Mouse (Mus musculus) forebrain, embryonic 11.5 days (tissue): ENCODE measurements around the gene Kcnj1. TPM values are rescaled to one million over a fixed set of nuclear protein-coding genes. Genes with fewer than 3 reads are reported as not detected.

ENCODE experiments used
- ATAC-seq: fragments of 200-750 bp; cut with Nextera tagmentation; replicated peaks from 2 replicates; pipeline ENCODE4 v1.8.0; 2017; ENCODE audit warnings: moderate TSS enrichment; ENCODE audit not compliant: low FRiP score
- DNase-seq: peaks from one replicate; pipeline ENCODE4 v3.0.0-alpha.2; 2017; ENCODE audit warnings: low spot score
- H3K27ac ChIP-seq: fragments of 300-500 bp; sonication (generic); 2 replicates; pipeline ENCODE4 v1.5.1; 2014; ENCODE audit warnings: low read depth, low read length
- H3K27me3 ChIP-seq: fragments of 300-500 bp; sonication (generic); 2 replicates; pipeline ENCODE4 v1.6.1; 2014; ENCODE audit warnings: mild to moderate bottlenecking, low read length, mixed read lengths; ENCODE audit not compliant: control insufficient read depth, insufficient read depth
- H3K36me3 ChIP-seq: fragments of 300-500 bp; sonication (generic); 2 replicates; pipeline ENCODE4 v1.6.1; 2014; ENCODE audit warnings: mild to moderate bottlenecking, low read length, moderate library complexity, mixed read lengths; ENCODE audit not compliant: control insufficient read depth, insufficient read depth
- H3K4me1 ChIP-seq: fragments of 300-500 bp; sonication (generic); replicated peaks from 2 replicates; pipeline ENCODE4 v1.6.1; 2014; ENCODE audit warnings: low read length, mixed read lengths; ENCODE audit not compliant: control insufficient read depth, insufficient read depth
- H3K4me2 ChIP-seq: fragments of 300-500 bp; sonication (generic); 2 replicates; pipeline ENCODE4 v1.6.1; 2014; ENCODE audit warnings: low read depth, mild to moderate bottlenecking, low read length, moderate library complexity, mixed read lengths; ENCODE audit not compliant: severe bottlenecking
- H3K4me3 ChIP-seq: fragments of 300-500 bp; sonication (generic); 2 replicates; pipeline ENCODE4 v1.5.1; 2014; ENCODE audit warnings: low read depth, low read length
- H3K9ac ChIP-seq: fragments of 300-500 bp; sonication (generic); 2 replicates; pipeline ENCODE4 v1.6.1; 2014; ENCODE audit warnings: low read length
- H3K9me3 ChIP-seq: fragments of 300-500 bp; sonication (generic); 2 replicates; pipeline ENCODE4 v1.6.1; 2016; ENCODE audit warnings: low read length, mixed read lengths; ENCODE audit not compliant: control insufficient read depth
- WGBS: fragments of 180-500 bp; shearing (Covaris S2); extraction: QIAGEN DNeasy Blood & Tissue Kit; methylation state at CpG from one replicate; pipeline ENCODE4 v1.1.7; 2014; 5-methylcytosine and 5-hydroxymethylcytosine counted together
- polyA plus RNA-seq: library from polyadenylated mRNA; unstranded; fragments of >200 nt; fragmentation: Nextera tagmentation; extraction: Ambion mirVana; gene quantifications from 2 replicates; pipeline ENCODE4 v1.2.1, GENCODE M21; 2014

Gene Kcnj1
- polyA plus RNA-seq, 1 experiment from 2014 or later, result not detected

DNA sequence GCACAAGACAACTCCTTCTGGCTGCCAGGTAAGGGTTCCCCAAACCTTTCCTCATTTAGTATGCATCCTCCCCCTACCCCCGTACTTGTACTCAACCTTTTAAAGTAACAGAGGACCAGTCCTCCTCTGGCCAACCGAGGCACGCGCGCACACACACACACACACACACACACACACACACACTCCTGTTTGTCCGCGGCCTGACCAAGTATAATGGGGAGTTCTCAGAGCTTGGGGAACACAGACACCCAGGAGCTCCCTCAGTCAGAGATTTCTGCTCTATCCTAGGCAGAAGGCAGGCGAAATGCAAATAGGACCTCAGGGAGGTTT is 36.4 kb downstream of the Kcnj1 start:
- Histone ChIP-seq H3K4me3 (peak overlapping the region; percentile 31), H3K4me1 (peaks cover 7% of the 10 kb centered on the region), H3K27ac (no peak overlapping the region), H3K4me2 (peak overlapping the region; percentile 67), H3K27me3 (peaks cover 71% of the 10 kb centered on the region), H3K9me3 (no peaks in the 10 kb centered on the region), H3K9ac (peak overlapping the region; percentile 48; the same call in 1 of the 2 replicates), H3K36me3 (no peaks in the 10 kb centered on the region)
- 3% methylated on average over 8 of the region's 8 CpGs for WGBS
- ATAC-seq (no peak), DNase-seq (no peak)

DNA sequence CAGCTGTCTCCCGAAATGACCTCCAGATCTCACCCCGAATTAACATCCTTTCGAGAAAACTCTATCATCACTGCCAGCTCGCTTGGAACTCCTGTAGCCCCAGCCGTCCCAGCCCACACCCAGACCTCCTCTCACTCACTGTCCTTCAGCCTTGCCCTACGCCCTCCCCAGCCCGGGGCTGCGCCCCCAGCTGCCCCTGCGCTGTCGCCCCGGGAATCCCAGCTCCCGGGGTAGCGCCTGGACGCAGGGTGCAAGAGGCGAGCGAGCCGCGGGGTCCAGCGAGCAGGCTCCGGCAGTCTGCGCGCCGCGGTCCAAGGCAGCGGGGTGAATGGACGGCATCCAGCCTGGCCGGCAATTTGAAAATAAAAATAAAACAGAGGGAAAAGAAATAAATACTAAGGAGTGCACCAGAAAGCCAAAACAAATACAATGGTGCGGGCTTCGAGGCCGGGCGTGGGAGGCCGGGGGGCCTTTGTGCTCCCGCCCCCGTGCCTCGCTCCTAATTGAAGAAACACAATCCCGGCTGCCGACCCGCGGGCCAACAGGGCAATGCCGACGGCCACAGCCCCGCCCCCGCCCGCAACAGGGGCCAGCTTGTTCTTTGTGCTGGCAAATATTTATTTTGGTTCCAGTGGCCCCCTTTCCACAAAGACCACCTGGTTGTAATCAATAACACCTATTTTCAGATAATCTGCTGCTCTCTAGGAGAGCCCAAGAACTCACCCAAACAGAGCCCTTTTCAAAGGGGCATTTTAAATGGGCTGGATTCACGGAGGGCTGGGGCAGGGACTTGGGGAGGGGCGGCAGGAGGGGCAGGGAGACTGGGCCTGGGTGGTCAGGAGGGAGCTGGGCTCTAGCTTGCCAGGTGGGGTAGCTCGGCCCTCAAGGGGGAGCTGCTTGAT is 37.0 kb downstream of the Kcnj1 start:
- peak; percentile 79 for DNase-seq
- peak overlapping the region; percentile 31 for H3K4me3 ChIP-seq
- H3K4me2 ChIP-seq, result peak overlapping the region; percentile 67
- under 1% methylated on average over 47 of the region's 47 CpGs for WGBS
- no peaks in the 10 kb centered on the region for H3K36me3 ChIP-seq
- ATAC-seq, result peak; percentile 75
- peaks cover 67% of the 10 kb centered on the region for H3K27me3 ChIP-seq
- no peaks in the 10 kb centered on the region for H3K9me3 ChIP-seq
- H3K9ac ChIP-seq, result peak overlapping the region; percentile 48
- peaks cover 7% of the 10 kb centered on the region for H3K4me1 ChIP-seq
- no peak overlapping the region for H3K27ac ChIP-seq

DNA sequence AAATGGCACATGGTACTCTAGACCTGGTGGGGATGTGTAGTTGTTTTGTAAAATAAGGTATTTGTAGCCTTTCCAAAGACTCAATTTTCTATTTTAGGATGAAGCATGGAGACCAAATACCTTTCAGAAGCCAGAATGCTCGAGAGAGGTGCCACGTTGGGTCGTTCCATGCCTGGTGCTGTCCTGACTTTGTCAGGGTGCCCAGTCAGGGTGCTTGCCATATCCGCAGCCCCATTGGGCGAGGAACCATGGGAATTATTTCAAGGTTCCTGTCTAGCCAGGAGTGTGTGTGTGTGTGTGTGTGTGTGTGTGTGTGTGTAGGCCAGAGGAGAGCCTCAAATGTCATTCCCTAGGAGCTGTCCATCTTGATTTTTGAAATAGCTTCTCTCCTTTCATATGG is 38.4 kb downstream of the Kcnj1 start:
- ATAC-seq, result no peak
- no peaks in the 10 kb centered on the region for H3K36me3 ChIP-seq
- H3K4me1 ChIP-seq, result peaks cover 7% of the 10 kb centered on the region

GRCm38 (mm10) chr9:32411507-32411906 is 39.2 kb downstream of the Kcnj1 start:
- H3K4me3 ChIP-seq, result no peak overlapping the region
- no peaks in the 10 kb centered on the region for H3K36me3 ChIP-seq
- H3K4me1 ChIP-seq, result peaks cover 7% of the 10 kb centered on the region
- H3K9me3 ChIP-seq, result no peaks in the 10 kb centered on the region
- H3K27ac ChIP-seq, result no peak overlapping the region
- H3K4me2 ChIP-seq, result no peak overlapping the region
- no peak overlapping the region for H3K9ac ChIP-seq
- peaks cover 55% of the 10 kb centered on the region for H3K27me3 ChIP-seq
- WGBS, result 85% methylated on average over 5 of the region's 5 CpGs
- peak; percentile 30 for DNase-seq
- ATAC-seq, result no peak

More for the DNA sequence above, 38.4 kb downstream of the Kcnj1 start:
- DNase-seq, result no peak
- Histone ChIP-seq H3K9ac (no peak overlapping the region), H3K9me3 (no peaks in the 10 kb centered on the region), H3K4me2 (no peak overlapping the region), H3K27me3 (peaks cover 59% of the 10 kb centered on the region), H3K4me3 (no peak overlapping the region), H3K27ac (no peak overlapping the region)
- WGBS, result 93% methylated on average over 5 of the region's 5 CpGs

DNA sequence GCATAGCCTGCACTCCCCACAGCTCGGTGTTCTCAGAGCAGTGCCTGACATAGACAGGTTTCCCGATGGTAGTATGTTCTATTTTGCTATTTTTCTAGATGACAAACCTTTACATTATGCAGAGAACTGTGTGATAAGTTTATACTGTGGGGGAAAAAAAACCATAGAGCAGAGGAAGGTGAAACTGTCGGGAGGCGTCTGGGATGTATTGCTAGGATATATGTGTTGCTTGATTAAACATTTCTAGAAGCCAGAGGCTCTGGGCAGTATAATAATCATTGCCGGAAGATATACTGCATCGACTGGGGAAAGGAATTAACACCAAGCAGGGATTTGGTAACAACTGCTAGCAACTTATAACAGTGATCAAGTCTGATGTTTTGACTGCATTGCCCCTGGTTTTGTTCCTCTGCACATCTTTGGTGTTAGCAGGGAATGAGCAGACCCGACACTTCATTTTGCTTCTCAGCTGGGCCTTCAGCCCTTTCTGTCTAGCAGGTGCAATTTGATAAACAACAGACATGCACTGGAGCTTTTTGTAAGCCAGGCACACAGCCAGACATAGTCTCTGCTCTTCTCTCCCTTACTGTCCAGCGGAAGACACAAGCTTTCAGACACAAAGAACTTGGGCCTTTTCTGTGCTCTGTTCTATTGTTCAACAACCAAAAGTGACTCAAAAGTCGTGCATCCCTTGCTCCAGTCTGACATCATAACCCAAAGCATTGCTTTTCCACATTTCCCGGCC is 40.7 kb downstream of the Kcnj1 start:
- DNase-seq, result no peak
- H3K4me2 ChIP-seq, result no peak overlapping the region
- no peaks in the 10 kb centered on the region for H3K36me3 ChIP-seq
- peaks cover 45% of the 10 kb centered on the region for H3K27me3 ChIP-seq
- no peak overlapping the region for H3K4me3 ChIP-seq
- WGBS, result 76% methylated on average over 10 of the region's 10 CpGs
- no peak overlapping the region for H3K27ac ChIP-seq
- peaks cover 9% of the 10 kb centered on the region for H3K4me1 ChIP-seq
- H3K9ac ChIP-seq, result no peak overlapping the region
- H3K9me3 ChIP-seq, result no peaks in the 10 kb centered on the region
- no peak for ATAC-seq

DNA sequence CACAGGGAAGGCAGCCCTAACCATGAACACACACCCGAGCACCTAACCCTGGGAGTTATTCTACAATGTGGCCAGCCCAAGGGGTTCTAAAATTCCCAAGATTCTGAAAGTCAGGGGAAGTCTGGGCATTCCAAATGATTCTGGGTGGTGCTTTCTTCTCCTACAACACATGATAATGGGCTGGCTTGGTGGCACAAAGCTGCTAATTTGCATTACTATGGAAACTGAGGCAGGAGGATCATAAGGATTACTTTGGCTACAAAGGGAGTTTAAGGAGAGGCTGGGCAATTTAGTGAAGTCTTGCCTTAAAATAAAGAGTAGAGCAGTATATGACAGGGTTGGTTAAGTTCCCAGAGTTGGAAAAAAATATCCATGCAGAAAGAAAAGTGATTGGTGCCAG is 42.7 kb downstream of the Kcnj1 start:
- H3K4me3 ChIP-seq, result no peak overlapping the region
- DNase-seq (no peak), ATAC-seq (no peak)
- H3K27ac ChIP-seq, result no peak overlapping the region
- H3K9ac ChIP-seq, result no peak overlapping the region
- H3K4me2 ChIP-seq, result no peak overlapping the region
- H3K9me3 ChIP-seq, result no peaks in the 10 kb centered on the region
- H3K36me3 ChIP-seq, result no peaks in the 10 kb centered on the region
- 43% methylated on average over 1 of the region's 1 CpGs for WGBS
- H3K4me1 ChIP-seq, result peaks cover 2% of the 10 kb centered on the region; the same call in 1 of the 2 replicates
- H3K27me3 ChIP-seq, result peaks cover 30% of the 10 kb centered on the region

GRCm38 (mm10) chr9:32415952-32416351 is 43.7 kb downstream of the Kcnj1 start:
- Histone ChIP-seq H3K27ac (no peak overlapping the region), H3K4me3 (no peak overlapping the region), H3K27me3 (peaks cover 21% of the 10 kb centered on the region), H3K4me1 (peaks cover 2% of the 10 kb centered on the region; the same call in 1 of the 2 replicates), H3K9me3 (no peaks in the 10 kb centered on the region), H3K36me3 (no peaks in the 10 kb centered on the region), H3K9ac (no peak overlapping the region), H3K4me2 (no peak overlapping the region)
- no peak for DNase-seq
- ATAC-seq, result no peak
- 89% methylated on average over 3 of the region's 3 CpGs for WGBS

DNA sequence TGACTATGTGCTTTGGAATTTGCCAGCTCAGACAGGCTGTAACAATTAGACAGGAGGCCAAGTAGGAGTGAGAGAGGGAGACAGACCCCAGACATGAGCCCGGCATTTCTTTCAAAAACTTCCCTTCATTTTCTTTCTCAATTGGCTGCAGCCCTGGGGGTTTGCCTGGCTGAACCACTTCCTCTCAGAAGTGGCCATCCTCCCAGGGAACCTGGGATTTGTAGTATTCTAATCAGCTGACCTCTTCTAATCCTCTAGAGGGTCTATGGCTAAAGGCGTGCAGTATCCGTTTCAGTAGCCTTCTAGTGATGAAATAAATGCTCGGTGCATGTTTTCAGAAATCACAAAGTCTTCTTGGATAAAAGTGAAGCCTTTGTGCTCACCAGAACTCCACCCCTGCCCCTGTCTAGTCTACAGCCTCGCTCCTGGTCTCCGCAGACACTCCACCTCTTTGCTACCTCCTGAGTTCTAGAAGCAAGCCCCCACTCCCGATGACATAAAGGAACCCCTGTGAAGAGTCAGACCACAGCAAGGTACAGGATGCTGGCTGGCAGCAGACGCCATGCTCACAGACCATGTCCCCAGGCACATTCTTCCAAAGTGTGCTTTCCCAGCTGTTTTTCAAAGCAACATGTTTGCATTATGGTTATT is 45.3 kb downstream of the Kcnj1 start:
- no peak for DNase-seq
- no peaks in the 10 kb centered on the region for H3K9me3 ChIP-seq
- H3K27ac ChIP-seq, result no peak overlapping the region

More for the DNA sequence above, 45.3 kb downstream of the Kcnj1 start:
- Histone ChIP-seq H3K36me3 (no peaks in the 10 kb centered on the region), H3K4me3 (no peak overlapping the region), H3K9ac (no peak overlapping the region), H3K4me1 (peaks cover 2% of the 10 kb centered on the region; the same call in 1 of the 2 replicates), H3K4me2 (no peak overlapping the region), H3K27me3 (peaks cover 8% of the 10 kb centered on the region; the same call in 1 of the 2 replicates)
- no peak for ATAC-seq
- 30% methylated on average over 8 of the region's 8 CpGs for WGBS
